Mouse (Mus musculus): ENCODE results near the gene Vps25. TPM values are rescaled to one million over a fixed set of nuclear protein-coding genes. Genes with fewer than 3 reads are reported as not detected.
A peak's percentile ranks its signal among the peaks of the same experiment; 100 is the strongest.

The Vps25 gene
- polyA plus RNA-seq, 1 experiment from 2014 or later = 133 TPM

DNA sequence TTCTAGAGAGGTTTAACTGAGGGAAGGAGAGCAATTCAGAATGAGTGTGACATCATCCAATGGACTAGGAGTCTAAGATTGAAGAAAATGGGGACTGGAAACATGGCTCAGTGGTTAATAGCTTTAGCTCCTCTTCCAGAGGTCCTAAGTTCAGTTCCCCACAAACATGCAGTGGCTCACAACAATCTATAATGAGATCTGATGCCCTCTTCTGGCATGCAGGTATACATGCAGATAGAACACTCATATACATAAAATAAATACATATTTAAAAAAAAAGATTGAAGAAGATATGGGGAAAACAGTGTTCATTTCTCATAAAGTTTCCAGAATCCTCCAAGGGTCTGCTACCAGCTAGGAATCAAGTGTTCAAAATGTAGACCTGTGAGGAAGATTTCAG is 18.1 kb upstream of the Vps25 start:
- no peak for ATAC-seq (ENCODE audit: insufficient read depth, low FRiP score)
- no peak overlapping the region for H3K4me2 ChIP-seq (ENCODE audit: low read depth, low read length)
- H3K9me3 ChIP-seq (replicated peaks; ENCODE audit: control insufficient read depth, low read length) = no peaks in the 10 kb centered on the region
- H3K4me1 ChIP-seq (ENCODE audit: control insufficient read depth, insufficient read depth, low read length) = peaks cover 30% of the 10 kb centered on the region
- no peaks in the 10 kb centered on the region for H3K27me3 ChIP-seq (ENCODE audit: control insufficient read depth, insufficient read depth, low read length)
- no peak overlapping the region for H3K4me3 ChIP-seq (replicated peaks; ENCODE audit: low read length)
- H3K27ac ChIP-seq (ENCODE audit: low read length) = no peak overlapping the region
- H3K36me3 ChIP-seq (ENCODE audit: control insufficient read depth, insufficient read depth, low read length) = no peaks in the 10 kb centered on the region
- no peak overlapping the region for H3K9ac ChIP-seq (ENCODE audit: low read length)

DNA sequence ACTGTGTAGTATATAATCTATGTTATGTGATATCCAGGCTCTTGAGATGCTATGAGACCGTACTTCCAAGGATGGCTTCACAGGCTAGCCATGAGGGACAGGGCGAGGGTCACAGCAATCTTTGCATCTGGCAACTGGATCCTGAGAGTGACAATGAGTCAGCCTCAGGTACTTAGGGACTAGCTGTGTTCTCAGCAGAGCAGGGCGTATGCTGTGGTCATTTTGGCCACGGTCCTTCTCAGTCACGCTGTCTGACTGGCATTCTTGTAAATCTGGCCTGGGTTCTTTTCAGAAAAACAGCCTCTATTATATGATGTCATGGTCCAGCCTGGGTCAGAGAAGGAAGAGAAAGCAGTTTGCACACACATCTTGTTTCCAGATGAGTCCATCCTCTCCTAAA is 16.7 kb upstream of the Vps25 start:
- no peak for ATAC-seq (ENCODE audit: insufficient read depth, low FRiP score)
- no peaks in the 10 kb centered on the region for H3K27me3 ChIP-seq (ENCODE audit: control insufficient read depth, insufficient read depth, low read length)
- H3K9me3 ChIP-seq (replicated peaks; ENCODE audit: control insufficient read depth, low read length) = no peaks in the 10 kb centered on the region
- H3K27ac ChIP-seq (ENCODE audit: low read length) = no peak overlapping the region
- no peak overlapping the region for H3K4me3 ChIP-seq (replicated peaks; ENCODE audit: low read length)
- peaks cover 17% of the 10 kb centered on the region for H3K4me1 ChIP-seq (ENCODE audit: control insufficient read depth, insufficient read depth, low read length)
- H3K4me2 ChIP-seq (ENCODE audit: low read depth, low read length) = no peak overlapping the region
- 90% methylated on average over 5 of the region's 5 CpGs for whole genome bisulfite sequencing
- no peak overlapping the region for H3K9ac ChIP-seq (ENCODE audit: low read length)
- no peaks in the 10 kb centered on the region for H3K36me3 ChIP-seq (ENCODE audit: control insufficient read depth, insufficient read depth, low read length)

- Histone ChIP-seq H3K27me3 (ENCODE audit: control insufficient read depth, insufficient read depth, low read length) (no peaks in the 10 kb centered on the region), H3K9ac (ENCODE audit: low read length) (peak overlapping the region; percentile 49), H3K4me2 (ENCODE audit: low read depth, low read length) (no peak overlapping the region), H3K27ac (ENCODE audit: low read length) (peak overlapping the region; percentile 82), H3K4me1 (ENCODE audit: control insufficient read depth, insufficient read depth, low read length) (peaks cover 8% of the 10 kb centered on the region), H3K9me3 (replicated peaks; ENCODE audit: control insufficient read depth, low read length) (no peaks in the 10 kb centered on the region), H3K4me3 (replicated peaks; ENCODE audit: low read length) (no peak overlapping the region), H3K36me3 (ENCODE audit: control insufficient read depth, insufficient read depth, low read length) (no peaks in the 10 kb centered on the region)
- ATAC-seq (ENCODE audit: insufficient read depth, low FRiP score) = peak; percentile 77
- WGBS = 33% methylated on average over 5 of the region's 5 CpGs
Measured at GRCm38 (mm10) chr11:101238071-101238647, 15.3 kb upstream of the Vps25 start.

- Histone ChIP-seq H3K4me3 (replicated peaks; ENCODE audit: low read length) (0 out of 2 replicates have a peak overlapping the region, but pooled peaks have one; percentile 74), H3K9me3 (replicated peaks; ENCODE audit: control insufficient read depth, low read length) (no peaks in the 10 kb centered on the region), H3K4me1 (ENCODE audit: control insufficient read depth, insufficient read depth, low read length) (peaks cover 15% of the 10 kb centered on the region; the same call in 1 of the 2 replicates), H3K4me2 (ENCODE audit: low read depth, low read length) (peak overlapping the region; percentile 91), H3K36me3 (ENCODE audit: control insufficient read depth, insufficient read depth, low read length) (no peaks in the 10 kb centered on the region), H3K27me3 (ENCODE audit: control insufficient read depth, insufficient read depth, low read length) (no peaks in the 10 kb centered on the region), H3K27ac (ENCODE audit: low read length) (peak overlapping the region; percentile 90), H3K9ac (ENCODE audit: low read length) (peak overlapping the region; percentile 90)
- ATAC-seq (ENCODE audit: insufficient read depth, low FRiP score) = no peak
- 42% methylated on average over 4 of the region's 4 CpGs for WGBS
Measured at GRCm38 (mm10) chr11:101245071-101245470, 8.4 kb upstream of the Vps25 start.

DNA sequence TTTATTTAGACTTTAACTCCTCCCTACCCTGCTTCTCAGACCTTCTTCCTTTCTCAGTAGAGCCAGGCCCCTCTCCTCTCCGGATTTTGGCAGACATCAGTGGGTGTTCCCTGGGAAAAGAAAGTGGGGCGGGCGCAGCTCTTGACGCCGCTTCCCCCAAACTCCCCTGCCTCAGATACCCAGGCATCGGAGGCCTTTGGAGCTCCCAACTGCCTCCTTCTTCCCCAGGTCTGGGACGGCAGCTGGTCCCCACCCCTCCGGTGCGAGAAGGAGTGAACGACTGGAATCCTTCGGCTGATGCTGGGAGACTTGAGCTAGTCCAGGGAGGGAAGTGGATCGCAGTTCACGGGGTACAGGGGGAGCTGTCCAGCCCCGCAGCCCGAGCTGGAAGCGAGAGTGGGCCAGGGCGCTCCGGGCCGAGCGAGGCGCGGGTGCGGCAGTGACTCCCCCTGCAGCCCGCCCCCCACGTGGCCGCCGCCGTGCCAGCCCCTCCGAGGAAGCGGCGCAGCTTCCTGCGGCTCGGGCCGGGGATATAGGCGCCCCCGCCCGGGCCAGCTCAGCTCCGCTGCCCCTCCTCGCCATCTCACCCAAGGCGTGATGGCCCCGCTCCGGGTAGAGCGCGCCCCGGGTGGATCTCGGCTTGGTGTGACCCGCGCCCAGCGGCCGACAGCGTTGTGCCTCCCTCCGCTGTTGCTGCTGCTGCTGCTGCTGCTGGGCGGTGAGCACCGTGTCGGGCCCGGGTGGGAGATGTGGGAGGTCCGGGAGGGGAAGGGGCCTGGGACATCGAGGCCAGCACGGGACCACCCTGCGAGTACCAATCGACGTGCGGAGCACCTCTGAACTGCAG is 7.4 kb upstream of the Vps25 start, which contains the start of gene Ramp2:
Ramp2 (plus strand) TSS at position 174 of the 847 bp plus-strand sequence.
- ATAC-seq (ENCODE audit: insufficient read depth, low FRiP score) = peak; percentile 76
- WGBS = 1% methylated on average over 63 of the region's 63 CpGs
- H3K4me3 ChIP-seq (replicated peaks; ENCODE audit: low read length) = peak within 1 kb of the TSS; percentile 74

DNA sequence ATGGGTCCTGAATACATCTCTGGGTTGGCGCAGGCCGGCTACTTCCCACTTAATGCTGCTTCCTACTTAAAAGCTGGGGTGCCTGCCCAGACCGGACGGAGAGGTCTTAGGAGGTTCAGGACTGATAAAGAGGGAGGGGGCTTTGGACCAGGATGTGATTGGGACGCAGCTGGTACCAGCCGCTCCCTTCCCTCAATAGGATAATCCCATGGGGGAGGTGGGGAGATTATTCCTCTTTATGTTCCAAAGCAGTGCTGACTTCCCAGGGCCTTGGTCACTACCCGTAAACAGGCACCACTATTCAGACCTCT is 6.8 kb upstream of the Vps25 start:
- no peaks in the 10 kb centered on the region for H3K27me3 ChIP-seq (ENCODE audit: control insufficient read depth, insufficient read depth, low read length)
- H3K36me3 ChIP-seq (ENCODE audit: control insufficient read depth, insufficient read depth, low read length) = no peaks in the 10 kb centered on the region
- no peak for ATAC-seq (ENCODE audit: insufficient read depth, low FRiP score)
- peaks cover 15% of the 10 kb centered on the region; the same call in 1 of the 2 replicates for H3K4me1 ChIP-seq (ENCODE audit: control insufficient read depth, insufficient read depth, low read length)
- H3K4me2 ChIP-seq (ENCODE audit: low read depth, low read length) = peak overlapping the region; percentile 91
- WGBS = 9% methylated on average over 7 of the region's 7 CpGs
- H3K4me3 ChIP-seq (replicated peaks; ENCODE audit: low read length) = peak overlapping the region; percentile 74
- peak overlapping the region; percentile 90 for H3K9ac ChIP-seq (ENCODE audit: low read length)
- H3K27ac ChIP-seq (ENCODE audit: low read length) = peak overlapping the region; percentile 90
- no peaks in the 10 kb centered on the region for H3K9me3 ChIP-seq (replicated peaks; ENCODE audit: control insufficient read depth, low read length)

More for the DNA sequence above, 7.4 kb upstream of the Vps25 start, which contains the start of gene Ramp2:
- Histone ChIP-seq H3K27me3 (ENCODE audit: control insufficient read depth, insufficient read depth, low read length) (no peaks in the 10 kb centered on the region), H3K36me3 (ENCODE audit: control insufficient read depth, insufficient read depth, low read length) (no peaks in the 10 kb centered on the region), H3K9me3 (replicated peaks; ENCODE audit: control insufficient read depth, low read length) (no peaks in the 10 kb centered on the region), H3K9ac (ENCODE audit: low read length) (peak within 1 kb of the TSS; percentile 90), H3K27ac (ENCODE audit: low read length) (peak within 1 kb of the TSS; percentile 90), H3K4me2 (ENCODE audit: low read depth, low read length) (peak within 1 kb of the TSS; percentile 91), H3K4me1 (ENCODE audit: control insufficient read depth, insufficient read depth, low read length) (peaks cover 15% of the 10 kb centered on the region; the same call in 1 of the 2 replicates)

DNA sequence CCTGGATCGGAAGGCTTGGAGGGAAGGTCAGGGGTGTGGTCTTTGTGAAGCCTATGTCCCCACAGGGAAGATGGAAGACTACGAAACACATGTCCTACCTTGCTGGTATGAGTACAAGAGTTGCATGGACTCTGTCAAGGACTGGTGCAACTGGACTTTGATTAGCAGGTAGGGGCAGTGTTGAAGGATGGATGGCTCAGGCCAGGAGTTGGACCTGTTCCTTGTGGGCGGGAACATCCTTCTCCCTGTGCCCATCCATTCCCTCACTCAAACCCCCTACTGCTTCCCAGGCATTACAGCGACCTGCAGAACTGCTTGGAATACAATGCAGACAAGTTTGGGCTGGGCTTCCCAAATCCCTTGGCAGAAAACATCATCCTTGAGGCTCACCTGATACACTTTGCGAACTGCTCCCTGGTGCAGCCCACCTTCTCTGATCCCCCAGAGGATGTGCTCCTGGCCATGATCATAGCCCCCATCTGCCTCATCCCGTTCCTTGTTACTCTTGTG is 5.9 kb upstream of the Vps25 start:
- 80% methylated on average over 6 of the region's 6 CpGs for WGBS
- Histone ChIP-seq H3K27me3 (ENCODE audit: control insufficient read depth, insufficient read depth, low read length) (no peaks in the 10 kb centered on the region), H3K9ac (ENCODE audit: low read length) (peak overlapping the region; percentile 90), H3K36me3 (ENCODE audit: control insufficient read depth, insufficient read depth, low read length) (no peaks in the 10 kb centered on the region), H3K4me3 (replicated peaks; ENCODE audit: low read length) (peak overlapping the region; percentile 74), H3K9me3 (replicated peaks; ENCODE audit: control insufficient read depth, low read length) (no peaks in the 10 kb centered on the region), H3K4me2 (ENCODE audit: low read depth, low read length) (peak overlapping the region; percentile 91), H3K27ac (ENCODE audit: low read length) (peak overlapping the region; percentile 90; the same call in 1 of the 2 replicates), H3K4me1 (ENCODE audit: control insufficient read depth, insufficient read depth, low read length) (peaks cover 19% of the 10 kb centered on the region)
- ATAC-seq (ENCODE audit: insufficient read depth, low FRiP score) = no peak

- Histone ChIP-seq H3K27ac (ENCODE audit: low read length) (peak overlapping the region; percentile 9), H3K4me1 (ENCODE audit: control insufficient read depth, insufficient read depth, low read length) (peaks cover 24% of the 10 kb centered on the region), H3K9ac (ENCODE audit: low read length) (0 out of 2 replicates have a peak overlapping the region, but pooled peaks have one; percentile 14), H3K36me3 (ENCODE audit: control insufficient read depth, insufficient read depth, low read length) (no peaks in the 10 kb centered on the region), H3K4me2 (ENCODE audit: low read depth, low read length) (peak overlapping the region; percentile 91), H3K4me3 (replicated peaks; ENCODE audit: low read length) (0 out of 2 replicates have a peak overlapping the region, but pooled peaks have one; percentile 74), H3K27me3 (ENCODE audit: control insufficient read depth, insufficient read depth, low read length) (no peaks in the 10 kb centered on the region), H3K9me3 (replicated peaks; ENCODE audit: control insufficient read depth, low read length) (no peaks in the 10 kb centered on the region)
- whole genome bisulfite sequencing = 34% methylated on average over 14 of the region's 14 CpGs
- ATAC-seq (ENCODE audit: insufficient read depth, low FRiP score) = peak; percentile 27; the same call in 1 of the 2 replicates
Measured at GRCm38 (mm10) chr11:101248258-101248994, 5.1 kb upstream of the Vps25 start.
